Mouse (Mus musculus): ENCODE measurements at regions not wholly inside any gene's neighbourhood (a gene's known extent, or its start where the extent isn't known, plus 50 kb on each side); places are given as distances from the start of the nearest gene placed in this dataset.

DNA sequence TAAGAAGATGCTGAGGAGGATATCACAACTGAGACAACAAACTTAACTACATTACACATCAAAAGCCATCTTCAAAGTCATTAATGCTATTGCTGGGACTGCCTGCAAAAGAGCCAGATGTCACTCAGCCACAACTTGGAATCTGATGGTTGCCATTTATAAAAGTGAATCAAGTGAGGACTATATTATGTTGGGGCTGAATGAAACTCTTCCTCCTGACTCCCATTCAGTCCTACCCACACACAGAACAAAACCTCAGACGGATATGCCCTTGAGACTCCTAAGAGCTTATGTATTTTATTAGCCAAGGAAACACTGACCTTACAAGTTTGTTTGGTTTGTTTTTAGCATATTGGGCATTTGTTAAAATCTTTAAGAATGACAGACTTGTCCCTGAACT is 778.5 kb downstream of the Nova1 start:
- TF ChIP-seq CTCF (IDR thresholded peaks at IDR 0.05; ENCODE audit: borderline replicate concordance, insufficient read depth, low read depth, low read length), result no peak
- no peak for TF ChIP-seq POLR2A (IDR thresholded peaks at IDR 0.05; ENCODE audit: borderline replicate concordance, insufficient read depth, low read length)

All from cerebellum, adult 2 months (tissue).